Mouse (Mus musculus): ENCODE results near the gene Mip.
"Not testable (repeated sequence)": the region's sequence is repeated elsewhere in the genome, so short reads cannot be mapped to it uniquely, and the experiment has no call there.

Mip gene

DNA sequence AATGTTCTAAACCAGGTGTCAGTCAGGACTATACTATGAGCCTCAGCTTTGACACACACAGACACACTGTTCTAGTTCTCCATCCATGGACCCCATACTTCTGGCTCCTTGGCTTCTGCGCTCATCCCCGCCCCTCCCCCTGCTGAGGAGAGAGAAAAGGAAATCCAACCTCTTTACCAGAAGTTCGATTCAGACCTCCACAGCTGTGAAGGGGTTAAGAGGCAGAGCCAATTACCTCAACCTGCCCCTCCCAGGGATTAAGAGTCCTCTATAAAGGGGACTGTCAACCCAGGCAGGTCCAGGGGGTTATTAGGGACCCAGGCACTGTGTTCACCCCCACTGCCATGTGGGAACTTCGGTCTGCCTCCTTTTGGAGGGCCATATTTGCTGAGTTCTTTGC, at the start of gene Mip:
TSS of gene Mip (plus strand) at position 301 of the 400 bp plus-strand sequence.
- no peak for DNase-seq (ENCODE audit: low spot score)

DNA sequence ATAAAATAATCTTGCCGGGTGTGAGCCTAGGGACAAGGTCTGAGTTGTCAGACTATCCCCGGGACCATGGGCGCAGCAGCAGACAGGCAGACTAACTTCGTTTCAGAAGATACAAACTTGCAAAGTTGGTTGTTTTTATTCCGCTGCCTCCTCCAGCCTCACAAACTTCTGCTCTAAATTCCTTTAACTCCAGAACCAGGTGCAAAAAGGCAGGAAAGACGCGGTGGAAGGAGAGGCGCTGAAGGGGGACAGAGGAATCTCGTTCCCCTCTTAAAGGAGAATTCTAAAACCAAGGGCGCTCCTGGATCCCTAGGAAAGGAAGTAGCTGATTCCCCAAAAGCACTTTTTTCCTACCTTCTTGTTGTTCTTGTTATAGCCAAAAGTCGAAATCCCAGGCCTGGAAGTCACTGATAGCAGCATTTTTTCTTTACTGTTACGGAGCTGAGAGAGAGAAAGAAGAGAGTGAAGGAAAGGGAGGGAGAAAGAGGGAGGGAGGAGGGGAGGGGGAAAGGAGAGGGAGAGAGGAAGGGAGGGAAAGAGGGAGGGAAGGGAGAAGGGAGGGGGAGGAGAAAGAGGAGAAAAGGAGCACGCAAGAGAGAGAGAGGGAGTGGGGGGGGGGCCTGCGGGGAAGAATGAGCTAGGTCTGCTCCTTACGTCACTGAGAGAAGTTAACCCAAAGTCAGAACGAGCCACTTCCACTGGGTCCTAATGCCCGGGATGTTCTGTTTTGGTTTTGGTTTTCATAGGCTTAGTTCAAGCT, 49.5 kb upstream of the Mip start:
- peak; percentile 63 for DNase-seq (ENCODE audit: low spot score)

DNA sequence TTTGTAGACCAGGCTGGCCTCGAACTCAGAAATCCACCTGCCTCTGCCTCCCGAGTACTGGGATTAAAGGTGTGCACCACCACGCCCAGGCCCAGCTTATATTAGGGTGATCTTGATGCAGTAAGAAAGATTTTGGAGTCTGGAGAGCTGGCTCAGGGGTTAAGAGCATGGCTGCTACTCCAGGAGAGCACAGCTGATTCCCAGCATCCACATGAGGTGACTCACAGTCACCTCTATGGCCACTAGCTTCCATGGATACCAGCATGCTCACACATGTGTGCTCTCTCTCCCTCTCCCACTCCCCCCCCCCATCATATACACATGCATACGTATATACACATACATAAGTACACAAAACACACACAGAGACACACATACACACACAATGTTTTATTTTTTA, 48.3 kb upstream of the Mip start:
- no peak for DNase-seq (ENCODE audit: low spot score)

DNA sequence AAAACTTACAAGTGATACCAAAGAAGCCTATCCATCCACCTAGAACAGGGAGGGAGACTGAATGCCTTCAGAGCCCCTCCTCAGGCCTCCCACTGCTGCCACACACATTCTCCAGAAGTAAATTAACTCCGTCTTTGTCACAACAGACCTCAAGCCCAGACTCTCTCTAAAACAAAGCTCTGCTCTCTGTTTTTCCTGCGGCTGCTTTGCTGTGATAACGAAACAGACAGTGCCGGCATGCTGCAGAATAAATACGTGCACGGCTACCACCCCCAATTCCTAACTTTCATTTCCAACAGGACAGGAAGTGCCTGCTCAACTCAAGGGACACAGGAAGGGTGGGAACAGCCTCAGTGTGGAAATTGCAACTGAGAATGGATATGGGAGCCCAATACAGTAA, 45.6 kb upstream of the Mip start, which contains the start of gene Rbms2:
TSS of gene Rbms2 (minus strand) at position 309 of the 400 bp plus-strand sequence.
- DNase-seq (ENCODE audit: low spot score), result no peak

DNA sequence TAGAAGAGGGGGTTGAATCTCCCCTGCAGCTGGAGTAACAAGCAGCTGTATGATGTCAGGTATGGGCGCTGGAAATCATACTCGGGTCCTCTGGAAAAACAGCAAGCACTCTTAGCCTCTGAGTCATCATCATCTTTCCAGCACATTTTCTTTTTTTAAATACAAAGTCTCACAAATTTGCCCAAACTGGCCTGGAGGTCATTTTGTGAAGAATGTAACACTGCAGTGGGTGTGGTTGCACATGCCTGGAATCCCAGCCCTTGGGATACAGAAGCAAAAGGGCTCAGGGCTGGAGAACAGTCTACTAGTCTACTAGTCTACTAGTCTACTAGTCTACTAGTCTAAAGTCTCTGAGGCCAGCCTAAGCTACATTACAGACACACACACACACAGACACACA, 41.3 kb upstream of the Mip start:
- DNase-seq (ENCODE audit: low spot score), result no peak

DNA sequence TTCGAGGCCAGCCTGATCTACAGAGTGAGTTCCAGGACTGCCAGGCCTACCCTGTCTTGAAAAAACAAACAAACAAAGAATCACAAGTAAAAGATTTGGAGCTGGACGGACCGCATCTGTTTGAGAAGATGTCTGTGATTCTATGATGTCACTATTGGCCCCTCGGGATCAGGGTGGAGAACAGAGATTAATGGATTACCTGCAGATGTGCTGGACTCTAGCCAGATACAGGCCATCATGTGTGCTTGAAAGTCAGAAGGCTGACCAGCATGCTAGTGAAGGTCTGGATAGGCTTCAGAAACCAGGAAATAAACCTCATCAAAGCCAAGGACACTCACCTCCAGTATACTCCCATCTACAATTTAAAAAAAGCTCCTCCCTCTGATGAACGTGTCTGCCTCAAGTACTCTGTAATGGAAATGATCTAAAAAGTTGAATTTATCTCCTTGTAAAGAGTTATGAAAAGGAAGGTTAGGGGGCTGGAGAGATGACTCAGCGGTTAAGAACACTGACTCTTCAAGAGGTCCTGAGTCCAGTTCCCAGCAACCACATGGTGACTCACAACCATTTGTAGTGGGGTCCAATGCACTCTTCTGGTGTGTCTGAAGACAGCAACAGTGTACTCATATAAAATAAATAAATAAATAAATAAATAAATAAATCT, 40.2 kb upstream of the Mip start:
- DNase-seq (ENCODE audit: low spot score), result no peak

DNA sequence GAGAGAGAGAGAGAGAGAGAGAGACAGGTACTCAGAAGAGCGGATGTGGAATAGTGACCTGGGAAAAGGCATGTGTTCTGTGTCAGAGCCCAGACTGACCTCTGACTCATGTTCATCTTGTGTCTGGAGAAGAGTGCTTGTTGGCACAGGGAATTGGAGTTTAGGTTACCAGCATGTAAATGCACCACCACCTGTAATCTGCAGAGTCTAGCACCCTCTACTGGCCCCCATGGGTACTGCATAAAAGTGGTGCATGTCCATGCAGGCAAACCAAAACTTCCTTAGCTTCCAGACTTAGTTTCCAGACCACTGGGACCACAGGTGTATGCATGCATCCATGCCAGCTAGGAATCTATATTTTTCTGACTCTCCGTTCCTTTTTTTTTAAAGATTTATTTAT, 39.7 kb upstream of the Mip start:
- peak; percentile 91 for DNase-seq (ENCODE audit: low spot score)

DNA sequence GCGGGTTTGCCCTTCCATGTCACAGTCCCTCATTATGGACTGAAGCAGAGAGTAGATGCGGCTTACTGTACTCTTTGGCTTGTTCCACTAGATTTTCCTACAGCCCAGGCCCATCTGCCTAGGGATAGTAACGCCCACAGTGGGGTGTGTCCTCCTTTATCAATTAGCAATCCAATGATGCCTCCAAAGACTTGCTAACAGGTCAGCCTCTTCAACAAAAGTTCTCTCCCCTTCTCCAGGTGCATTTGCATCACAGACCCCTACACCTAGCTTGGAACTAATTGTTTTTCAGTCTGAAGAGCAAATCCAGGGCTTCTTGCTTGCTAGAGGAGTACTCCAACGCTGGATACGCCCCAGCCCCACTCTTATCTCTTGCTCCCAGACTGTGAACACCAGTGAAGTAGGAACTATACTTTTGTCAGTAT, 38.4 kb upstream of the Mip start:
- peak; percentile 69 for DNase-seq (ENCODE audit: low spot score)

DNA sequence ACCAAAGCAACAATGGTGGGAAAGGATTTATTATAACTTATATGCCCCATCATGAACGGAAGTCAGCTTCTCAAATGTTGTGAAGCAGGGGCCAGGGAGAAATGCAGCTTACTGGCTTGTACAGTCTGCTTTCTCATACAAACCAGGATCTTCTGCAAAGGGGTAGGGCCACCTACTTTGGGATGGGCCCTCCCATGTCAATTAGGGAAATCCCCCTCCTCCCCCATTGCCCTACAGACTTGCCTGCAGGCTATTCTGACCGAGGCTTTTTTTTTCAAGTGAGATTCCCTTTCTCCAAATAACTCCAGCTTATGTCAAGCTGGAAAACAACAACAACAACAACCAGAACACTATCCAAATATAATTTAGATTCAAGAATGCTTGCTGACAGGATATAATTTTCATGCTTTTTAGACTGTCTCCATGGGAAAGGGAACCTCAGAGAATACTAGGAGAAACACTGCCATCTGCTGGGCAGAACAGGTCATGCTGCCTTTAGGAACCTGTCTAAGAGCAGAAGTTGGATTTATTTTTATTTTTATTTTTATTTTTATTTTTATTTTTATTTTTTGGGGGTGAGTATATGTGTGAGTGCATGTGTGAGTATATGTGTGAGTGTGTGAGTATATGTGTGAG, 37.3 kb upstream of the Mip start:
- peak; percentile 86 for DNase-seq (ENCODE audit: low spot score)

DNA sequence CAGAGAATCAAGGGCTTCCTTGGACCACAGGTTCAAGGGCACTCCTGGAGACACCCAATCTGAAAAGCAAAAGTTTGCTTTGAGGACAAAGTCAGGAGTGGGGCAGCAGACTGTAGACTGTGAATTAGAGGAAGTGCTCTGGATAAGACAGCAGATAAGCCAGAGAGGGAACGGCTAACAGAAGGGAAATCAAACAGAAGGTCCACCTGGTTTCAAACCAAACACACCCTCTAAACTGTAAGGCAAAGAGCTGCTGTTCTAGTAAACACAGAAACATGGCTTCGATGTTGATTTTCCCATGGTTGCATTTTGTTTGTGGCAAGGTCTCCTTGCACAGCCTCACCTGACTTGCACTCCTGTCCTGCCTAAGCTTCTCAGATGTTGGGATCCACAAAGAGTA, 34.2 kb upstream of the Mip start:
- no peak for DNase-seq (ENCODE audit: low spot score)

DNA sequence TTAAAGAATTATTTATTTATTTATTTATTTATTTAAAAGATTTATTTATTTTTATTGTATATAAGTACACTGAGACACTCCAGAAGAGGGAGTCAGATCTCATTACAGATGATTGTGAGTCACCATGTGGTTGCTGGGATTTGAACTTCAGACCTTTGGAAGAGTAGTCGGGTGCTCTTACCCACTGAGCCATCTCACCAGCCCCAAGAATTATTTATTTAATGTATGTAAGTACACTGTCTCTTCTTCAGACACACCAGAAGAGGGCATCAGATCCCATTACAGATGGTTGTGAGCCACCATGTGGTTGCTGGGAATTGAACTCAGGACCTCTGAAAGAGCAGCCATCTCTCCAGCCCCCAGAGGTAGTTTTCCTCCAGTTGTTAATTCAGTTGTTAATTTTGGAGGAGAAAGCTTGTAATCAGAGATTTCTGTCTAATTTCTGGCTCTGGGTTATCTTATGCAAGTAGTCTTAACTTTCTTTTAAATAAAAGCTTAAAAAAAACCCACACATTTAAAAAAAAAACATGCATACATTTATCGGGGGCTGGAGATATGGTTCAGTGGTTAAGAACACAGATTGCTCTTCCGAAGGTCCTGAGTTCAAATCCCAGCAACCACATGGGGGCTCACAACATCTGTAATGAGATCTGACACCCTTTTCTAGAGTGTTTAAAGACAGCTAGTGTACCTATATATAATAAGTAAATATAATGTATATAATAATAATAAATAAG, 33.4 kb upstream of the Mip start:
- not testable (repeated sequence) for DNase-seq (ENCODE audit: low spot score)

DNA sequence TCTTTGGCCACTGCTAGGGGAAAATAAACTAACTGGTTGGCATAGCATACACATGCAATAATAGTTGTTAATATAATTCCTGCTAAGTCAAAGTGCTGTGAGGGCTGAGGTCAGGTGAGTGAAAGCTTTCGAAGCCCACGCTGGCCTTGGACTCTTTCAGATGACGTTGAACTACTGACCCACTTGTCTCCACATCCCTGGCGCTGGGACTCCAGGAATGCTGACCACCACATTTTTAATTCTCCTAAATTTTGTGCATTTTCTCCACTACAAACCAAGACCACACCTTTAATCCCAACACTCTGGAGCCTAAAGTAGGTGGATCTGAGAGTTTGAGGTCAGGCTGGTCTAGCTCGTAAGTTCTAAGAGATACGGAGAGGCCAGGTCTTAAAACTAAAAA, 32.5 kb upstream of the Mip start:
- DNase-seq (ENCODE audit: low spot score), result no peak

DNA sequence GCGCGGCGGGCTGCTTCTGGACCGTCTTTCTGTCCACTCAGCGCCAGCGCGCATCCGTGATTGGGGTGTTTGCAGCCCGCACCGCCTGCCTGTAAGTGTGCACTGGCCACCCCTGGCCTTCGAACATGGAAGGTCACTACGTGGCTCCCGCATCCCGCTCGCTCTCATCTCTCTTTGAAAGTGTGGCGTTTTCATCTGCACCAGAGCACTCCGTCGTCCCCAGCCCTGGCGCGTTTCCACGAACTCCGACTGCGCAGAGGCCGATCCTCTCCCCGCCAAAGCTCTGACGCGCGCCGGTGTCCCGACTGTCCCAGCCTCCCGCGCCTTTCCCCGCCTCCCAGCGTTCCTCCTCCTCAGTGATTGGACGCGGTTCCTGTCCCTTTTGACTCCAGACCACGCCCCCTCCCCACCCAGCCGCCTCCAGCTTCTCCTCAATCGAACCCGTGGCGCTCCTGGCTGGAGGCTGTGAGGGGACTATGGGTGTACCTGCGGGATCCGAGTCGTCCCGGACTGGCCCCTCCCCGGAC, 31.6 kb upstream of the Mip start, which contains the start of gene Gls2:
TSS of gene Gls2 (plus strand) at position 434 of the 527 bp plus-strand sequence.
- peak; percentile 96 for DNase-seq (ENCODE audit: low spot score)

DNA sequence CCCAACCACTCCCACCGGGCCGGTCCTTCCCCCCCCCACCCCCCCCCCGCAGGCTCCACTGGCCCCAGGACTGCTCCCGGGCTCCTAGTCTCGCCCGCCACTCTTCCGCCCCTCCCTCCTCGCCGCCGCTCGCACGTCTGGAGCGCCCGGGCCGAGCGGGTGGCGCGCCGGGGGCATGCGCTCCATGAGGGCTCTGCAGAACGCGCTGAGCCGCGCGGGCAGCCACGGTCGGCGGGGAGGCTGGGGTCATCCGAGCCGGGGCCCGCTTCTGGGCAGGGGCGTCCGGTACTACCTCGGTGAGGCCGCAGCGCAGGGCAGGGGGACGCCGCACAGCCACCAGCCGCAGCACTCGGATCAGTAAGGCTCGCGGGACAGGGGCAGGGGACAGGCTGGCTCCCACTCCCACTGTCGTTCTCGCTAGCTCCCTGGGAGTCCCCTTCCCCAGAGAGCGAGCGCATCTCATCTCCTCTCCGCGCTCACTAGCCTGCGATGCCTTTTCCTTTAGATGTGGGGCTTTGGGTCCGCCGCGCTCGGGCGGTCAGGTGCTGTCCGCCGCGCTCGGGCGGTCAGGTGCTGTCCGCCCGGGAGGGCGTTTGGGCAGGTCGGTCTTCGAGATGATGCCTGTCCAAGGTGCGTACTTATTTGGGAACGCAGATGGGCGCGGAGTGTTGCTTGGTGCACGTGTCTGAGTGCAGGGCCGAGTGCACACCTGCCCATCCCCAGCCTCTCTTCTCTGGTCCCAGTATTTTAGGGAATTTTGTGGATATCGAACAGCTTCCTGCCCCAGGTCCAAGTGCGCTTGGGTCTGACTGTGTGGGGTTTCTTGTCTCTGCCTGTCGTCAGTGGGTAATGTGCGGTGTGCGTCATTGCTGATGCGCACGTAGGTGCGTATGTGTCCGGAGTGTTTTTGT, 30.8 kb upstream of the Mip start:
- DNase-seq (ENCODE audit: low spot score), result no peak

DNA sequence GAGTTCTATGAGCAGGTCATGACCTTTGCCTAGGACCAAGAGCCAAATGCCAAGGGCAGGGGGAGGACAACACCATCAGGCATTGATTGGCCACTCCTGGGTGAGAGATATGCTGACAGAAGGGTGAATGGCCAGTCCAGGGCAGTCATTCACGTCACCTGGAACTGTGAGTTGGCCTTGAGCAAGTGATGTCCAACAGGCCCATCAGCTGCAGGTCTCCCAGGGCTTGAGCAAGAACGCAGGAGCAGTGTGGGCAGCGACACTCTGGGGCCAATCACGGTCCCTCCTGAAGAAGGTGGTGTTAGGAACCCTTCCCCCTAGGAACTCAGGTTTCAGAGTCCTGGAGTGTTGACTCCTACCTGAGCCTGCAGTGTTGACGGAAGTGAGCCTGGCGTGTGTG, 23.8 kb upstream of the Mip start:
- DNase-seq (ENCODE audit: low spot score), result no peak

DNA sequence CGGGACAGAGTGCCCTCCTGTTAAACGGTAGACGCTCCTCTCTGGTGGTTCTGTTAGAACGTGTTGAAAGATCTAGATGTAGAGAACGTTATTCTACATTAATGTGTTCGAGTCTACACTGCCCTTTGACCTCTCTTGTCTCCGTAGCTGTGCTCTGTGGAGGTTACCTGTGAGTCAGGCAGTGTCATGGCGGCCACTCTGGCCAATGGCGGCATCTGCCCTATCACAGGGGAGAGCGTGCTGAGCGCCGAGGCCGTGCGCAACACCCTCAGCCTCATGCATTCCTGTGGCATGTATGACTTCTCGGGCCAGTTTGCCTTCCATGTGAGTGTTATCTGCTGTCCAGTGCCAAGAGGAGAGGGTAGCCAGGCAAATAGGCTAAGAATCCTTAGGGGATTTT, 20.7 kb upstream of the Mip start:
- DNase-seq (ENCODE audit: low spot score), result no peak

DNA sequence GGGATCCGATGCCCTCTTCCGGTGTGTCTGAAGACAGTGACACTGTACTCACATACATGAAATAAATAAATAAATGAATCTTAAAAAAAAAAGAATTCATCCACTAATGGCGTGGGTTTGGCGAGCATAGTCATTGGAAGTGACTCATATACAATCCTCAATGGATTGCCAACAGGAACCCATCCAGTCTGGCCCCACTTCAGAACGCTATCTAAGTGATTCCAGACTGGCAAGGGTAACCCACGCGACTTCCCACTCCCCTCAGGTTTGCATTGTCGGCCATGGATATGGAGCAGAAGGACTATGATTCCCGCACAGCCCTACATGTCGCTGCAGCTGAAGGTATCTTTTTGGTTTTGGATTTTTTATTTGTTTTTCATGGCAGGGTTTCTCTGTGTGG, 17.3 kb upstream of the Mip start:
- no peak for DNase-seq (ENCODE audit: low spot score)

DNA sequence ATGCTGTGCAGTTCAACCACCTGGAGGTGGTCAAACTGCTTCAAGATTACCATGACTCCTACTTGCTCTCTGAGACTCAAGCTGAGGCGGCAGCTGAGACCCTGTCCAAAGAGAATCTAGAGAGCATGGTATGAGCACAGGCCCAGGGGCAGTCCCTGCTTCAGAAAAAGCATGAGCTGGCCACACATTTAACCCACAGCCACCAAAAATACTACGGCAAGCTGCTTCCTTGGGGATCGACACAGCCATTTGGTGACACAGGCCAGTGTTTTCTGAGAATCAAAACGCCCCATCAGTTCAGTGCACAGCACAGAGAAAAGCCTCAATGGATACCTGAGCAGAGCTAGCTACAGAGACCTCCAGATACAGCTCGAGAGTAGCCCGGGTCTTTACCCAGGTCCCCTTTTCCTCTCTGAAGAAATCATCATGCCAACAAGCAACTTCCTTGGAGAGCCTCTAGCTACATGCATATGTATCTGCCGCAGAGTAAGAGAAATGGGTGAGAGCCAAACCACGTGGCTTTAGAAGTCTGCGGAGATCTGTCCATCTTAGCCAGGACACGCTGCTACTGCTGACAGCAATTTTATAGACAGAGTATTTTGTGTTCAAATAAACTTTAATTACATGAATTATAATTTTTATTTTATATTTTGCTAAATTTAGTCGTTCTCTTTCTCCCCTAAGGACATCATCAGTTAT, 16.2 kb upstream of the Mip start:
- DNase-seq (ENCODE audit: low spot score), result no peak

DNA sequence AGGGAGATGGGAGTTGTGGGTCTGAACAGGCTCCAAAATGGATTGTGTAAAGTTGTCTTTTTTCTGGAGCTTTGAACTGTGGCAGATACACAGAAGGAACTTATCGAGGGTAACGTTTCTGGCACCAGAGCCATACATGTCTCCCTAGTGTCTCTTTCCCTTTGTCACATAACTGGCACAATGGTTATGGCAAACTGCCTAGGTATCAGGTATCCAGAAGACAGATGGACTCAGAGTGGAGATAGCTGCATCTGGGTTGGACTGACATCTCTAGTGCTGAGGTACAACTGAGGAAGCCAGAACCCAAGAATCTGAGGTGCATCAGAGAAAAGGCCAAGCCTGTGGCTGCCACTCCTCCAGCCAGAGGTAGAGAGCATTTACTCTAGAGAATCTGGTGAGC, 15.5 kb upstream of the Mip start:
- DNase-seq (ENCODE audit: low spot score), result no peak

DNA sequence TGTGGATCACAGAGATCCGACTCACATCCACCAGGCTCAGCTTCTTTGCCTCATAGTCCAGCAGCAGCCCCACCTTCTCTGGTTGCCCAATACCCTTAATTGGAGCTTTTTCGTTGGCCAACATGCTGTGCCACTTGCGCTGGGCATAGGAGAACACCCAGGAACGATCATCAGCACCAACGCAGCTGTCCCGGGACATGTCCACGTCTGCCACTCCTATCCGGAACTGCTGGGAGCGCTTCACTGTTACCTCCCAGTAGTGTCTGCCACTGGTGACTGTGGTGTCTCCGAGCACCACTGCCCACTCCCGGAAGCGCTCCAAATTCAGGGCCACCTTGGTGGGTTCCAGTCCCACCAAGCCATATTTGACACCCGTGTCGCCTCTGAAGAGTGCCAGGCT, 14.7 kb upstream of the Mip start:
- DNase-seq (ENCODE audit: low spot score), result no peak
